14 mouse cellular contexts compared by ENCODE assay signal in genomic region chr9:99388856-99389255, GRCm38 (mm10). TPM values are rescaled to one million over a fixed set of nuclear protein-coding genes. Genes with fewer than 3 reads are reported as not detected.
DNase-seq lines count a peak whose midpoint lies in the region; ATAC-seq and TF ChIP-seq lines count a peak whose summit lies in the region.
"Had no signal": no experiment of that assay in that cellular context is flagged by ENCODE, and none has a peak within 500 bp of the region (broad histone marks: within the 10 kb centered on the region; RNA-seq: fewer than 3 reads in every experiment).

No protein-coding gene starts in this region.

- no peak for ATAC-seq in hindbrain, postnatal 0 days
- no peak for ATAC-seq in hindbrain, embryonic 13.5 days (ENCODE audit: low FRiP score)
- no peak for ATAC-seq in limb, embryonic 13.5 days (ENCODE audit: low FRiP score, low read depth)
- no peak for ATAC-seq in lung, postnatal 0 days

- no peak for TF ChIP-seq CTCF in hindbrain, postnatal 0 days (IDR thresholded peaks at IDR 0.05; ENCODE audit: low read depth)
- no peak for TF ChIP-seq CTCF in lung, postnatal 0 days (IDR thresholded peaks at IDR 0.05)

- no peak for TF ChIP-seq EP300 in lung, postnatal 0 days (IDR thresholded peaks at IDR 0.05)

- H3K4me1 ChIP-seq in hindbrain, postnatal 0 days (ENCODE audit: insufficient read depth, low read length) = peaks cover 7% of the 10 kb centered on the region; the same call in 1 of the 2 replicates
- H3K4me1 ChIP-seq in hindbrain, embryonic 13.5 days (replicated peaks) = no peaks in the 10 kb centered on the region
- H3K4me1 ChIP-seq in limb, embryonic 13.5 days = peaks cover 17% of the 10 kb centered on the region
- H3K4me1 ChIP-seq in lung, postnatal 0 days (ENCODE audit: insufficient read depth, low read depth, low read length) = no peaks in the 10 kb centered on the region

- H3K9me3 ChIP-seq in hindbrain, postnatal 0 days (ENCODE audit: low read length) = no peaks in the 10 kb centered on the region
- no peaks in the 10 kb centered on the region for H3K9me3 ChIP-seq in hindbrain, embryonic 13.5 days
- H3K9me3 ChIP-seq in limb, embryonic 13.5 days = no peaks in the 10 kb centered on the region
- H3K9me3 ChIP-seq in lung, postnatal 0 days (ENCODE audit: low read length) = no peaks in the 10 kb centered on the region

- WGBS in hindbrain, postnatal 0 days = 64% methylated on average over 9 of the region's 9 CpGs
- WGBS in hindbrain, embryonic 13.5 days = 84% methylated on average over 9 of the region's 9 CpGs
- WGBS in limb, embryonic 13.5 days = 75% methylated on average over 9 of the region's 9 CpGs
- WGBS in lung, postnatal 0 days = 73% methylated on average over 9 of the region's 9 CpGs

- peak; percentile 13 for DNase-seq in hindbrain, postnatal 0 days (ENCODE audit: low spot score)
- DNase-seq in ovary, adult 18-20 months (ENCODE audit: low spot score) = peak; percentile 35
- DNase-seq in ovary, postnatal 10 days (ENCODE audit: low spot score) = no peak
- DNase-seq in adrenal gland, adult 8-10 months = peak; percentile 73
- DNase-seq in lung, postnatal 0 days (ENCODE audit: low spot score) = no peak
- DNase-seq in MN1 (ENCODE audit: low spot score) = no peak
- DNase-seq: cerebellum, adult 8-10 months; heart, adult 18-20 months; kidney, adult 8-10 months; lung, postnatal 4 days; thymus, postnatal 4 days had no signal

- no peak overlapping the region for H3K9ac ChIP-seq in hindbrain, postnatal 0 days (replicated peaks; ENCODE audit: low read length)
- no peak overlapping the region for H3K9ac ChIP-seq in hindbrain, embryonic 13.5 days
- H3K9ac ChIP-seq in limb, embryonic 13.5 days = no peak overlapping the region
- H3K9ac ChIP-seq in lung, postnatal 0 days (replicated peaks; ENCODE audit: low read depth) = no peak overlapping the region

- H3K4me2 ChIP-seq in hindbrain, postnatal 0 days (ENCODE audit: low read depth, low read length) = no peak overlapping the region
- no peak overlapping the region for H3K4me2 ChIP-seq in hindbrain, embryonic 13.5 days
- H3K4me2 ChIP-seq in limb, embryonic 13.5 days (replicated peaks) = no peak overlapping the region
- H3K4me2 ChIP-seq in lung, postnatal 0 days (replicated peaks; ENCODE audit: low read depth, low read length) = no peak overlapping the region

- peak overlapping the region; percentile 78 for H3K27ac ChIP-seq in hindbrain, postnatal 0 days
- no peak overlapping the region for H3K27ac ChIP-seq in hindbrain, embryonic 13.5 days
- H3K27ac ChIP-seq in limb, embryonic 13.5 days = peak overlapping the region; percentile 1; the same call in 1 of the 2 replicates
- H3K27ac ChIP-seq in lung, postnatal 0 days (ENCODE audit: low read length) = no peak overlapping the region

- no peaks in the 10 kb centered on the region for H3K27me3 ChIP-seq in hindbrain, postnatal 0 days (ENCODE audit: insufficient read depth, low read length)
- no peaks in the 10 kb centered on the region for H3K27me3 ChIP-seq in hindbrain, embryonic 13.5 days
- no peaks in the 10 kb centered on the region for H3K27me3 ChIP-seq in limb, embryonic 13.5 days
- no peaks in the 10 kb centered on the region for H3K27me3 ChIP-seq in lung, postnatal 0 days (replicated peaks; ENCODE audit: insufficient read depth, low read length)

- no peak overlapping the region for H3K4me3 ChIP-seq in hindbrain, postnatal 0 days (ENCODE audit: low read length)
- H3K4me3 ChIP-seq in hindbrain, embryonic 13.5 days = no peak overlapping the region
- no peak overlapping the region for H3K4me3 ChIP-seq in limb, embryonic 13.5 days
- no peak overlapping the region for H3K4me3 ChIP-seq in lung, postnatal 0 days (ENCODE audit: low read depth, low read length)

- H3K36me3 ChIP-seq in hindbrain, postnatal 0 days (ENCODE audit: insufficient read depth, low read length) = peaks cover 6% of the 10 kb centered on the region; the same call in 1 of the 2 replicates
- H3K36me3 ChIP-seq in hindbrain, embryonic 13.5 days = peaks cover 76% of the 10 kb centered on the region
- H3K36me3 ChIP-seq in limb, embryonic 13.5 days = peaks cover 56% of the 10 kb centered on the region
- H3K36me3 ChIP-seq in lung, postnatal 0 days (ENCODE audit: insufficient read depth, low read length) = 0 out of 2 replicates have a peak, but pooled peaks cover 6% of the 10 kb centered on the region

RNA-seq across cellular contexts. Expression of gene Esyt3, which starts 30.5 kb away (rescaled TPM):
- 0.72 and 1.3 TPM in 2 replicates for total RNA-seq in hindbrain, postnatal 0 days (2014; rRNA removed)
- 0.68 and 1.00 TPM in 2 replicates for polyA plus RNA-seq in hindbrain, postnatal 0 days (2015; fragmentation: Nextera tagmentation; extraction: Ambion mirVana)
- polyA plus RNA-seq in hindbrain, embryonic 13.5 days (2015; fragmentation: Nextera tagmentation; extraction: Ambion mirVana) = 0.38 TPM in 2 replicates
- total RNA-seq in adrenal gland, adult 8-10 months (2022) = 1 to 10 TPM in 2 of 4 experiments, under 1 TPM in 2; 0.78 to 1.6 (median 1.0) TPM
- 0.45 and 0.60 TPM in 2 replicates for polyA plus RNA-seq in limb, embryonic 13.5 days (2015; fragmentation: Nextera tagmentation; extraction: Ambion mirVana)
- polyA plus RNA-seq in lung, postnatal 0 days (2015; fragmentation: Nextera tagmentation; extraction: Ambion mirVana) = 1.3 and 1.5 TPM in 2 replicates
- total RNA-seq: monocyte, adult 5-6 weeks had no signal

RNA-seq across cellular contexts. Expression of gene Mras, which starts 48.3 kb away (rescaled TPM):
- total RNA-seq in hindbrain, postnatal 0 days (2014; rRNA removed) = 75.5 and 95.2 TPM in 2 replicates
- 66.9 and 74.0 TPM in 2 replicates for polyA plus RNA-seq in hindbrain, postnatal 0 days (2015; fragmentation: Nextera tagmentation; extraction: Ambion mirVana)
- polyA plus RNA-seq in hindbrain, embryonic 13.5 days (2015; fragmentation: Nextera tagmentation; extraction: Ambion mirVana) = 54.7 and 55.2 TPM in 2 replicates
- total RNA-seq in adrenal gland, adult 8-10 months (2022) = 100 to 1,000 TPM in 2 of 4 experiments, 10 to 100 TPM in 2; 57.5 to 105 (median 81.7) TPM
- 25.8 and 29.6 TPM in 2 replicates for polyA plus RNA-seq in limb, embryonic 13.5 days (2015; fragmentation: Nextera tagmentation; extraction: Ambion mirVana)
- polyA plus RNA-seq in lung, postnatal 0 days (2015; fragmentation: Nextera tagmentation; extraction: Ambion mirVana) = 13.9 and 22.4 TPM in 2 replicates
- total RNA-seq: monocyte, adult 5-6 weeks had no signal

Comparison
In these comparisons a context has a peak if more than half of its experiments do, and no peak if none do; other contexts are left out.
1. DNase-seq: peak in hindbrain, postnatal 0 days (single experiment), ovary, adult 18-20 months (single experiment) and adrenal gland, adult 8-10 months (single experiment); none in ovary, postnatal 10 days (single experiment), lung, postnatal 0 days (single experiment) and MN1 (single experiment).
2. H3K27ac ChIP-seq: peak in hindbrain, postnatal 0 days (single experiment) and limb, embryonic 13.5 days (single experiment); none in hindbrain, embryonic 13.5 days (single experiment) and lung, postnatal 0 days (single experiment).